Mouse (Mus musculus): Measurements from ENCODE around the gene Hes5. TPM values are rescaled to one million over a fixed set of nuclear protein-coding genes. Genes with fewer than 3 reads are reported as not detected.

Hes5 gene
- total RNA-seq (2021) = not detected

- no peak for DNase-seq
- intact Hi-C loops (cut with DNase I) = loop anchor here (2.0 to 10.0 kb wide), 2 partner anchors 16 to 284 kb away; partner anchors contain the start of gene Faap20
These were observed at the start of gene Hes5 for GRCm38 (mm10) chr4:154960690-154961225. Gene Hes5, plus strand, starts transcription at chr4:154960923.

GRCm38 (mm10) chr4:154911644-154912043 lies 49.1 kb upstream of the Hes5 start:
- intact Hi-C loops (cut with DNase I) = no loop called here

GRCm38 (mm10) chr4:154913845-154914244 lies 46.9 kb upstream of the Hes5 start:
- intact Hi-C loops (cut with DNase I) = no loop called here
- DNase-seq = no peak

More at GRCm38 (mm10) chr4:154911644-154912043, 49.1 kb upstream of the Hes5 start:
- no peak for DNase-seq

- DNase-seq = no peak
- intact Hi-C loops (cut with DNase I) = no loop called here
These were observed 46.5 kb upstream of the Hes5 start for GRCm38 (mm10) chr4:154914252-154914651.

GRCm38 (mm10) chr4:154914707-154915106 lies 46.0 kb upstream of the Hes5 start:
- intact Hi-C loops (cut with DNase I) = no loop called here
- DNase-seq = no peak

- intact Hi-C loops (cut with DNase I) = no loop called here
- DNase-seq = no peak
These were observed 45.4 kb upstream of the Hes5 start for GRCm38 (mm10) chr4:154915286-154915685.

- intact Hi-C loops (cut with DNase I) = no loop called here
- DNase-seq = no peak
These were observed 44.1 kb upstream of the Hes5 start for GRCm38 (mm10) chr4:154916662-154917061.

- DNase-seq = no peak
- intact Hi-C loops (cut with DNase I) = no loop called here
These were observed 38.4 kb upstream of the Hes5 start for GRCm38 (mm10) chr4:154922291-154922690.

- intact Hi-C loops (cut with DNase I) = no loop called here
- DNase-seq = no peak
These were observed 37.8 kb upstream of the Hes5 start for GRCm38 (mm10) chr4:154922931-154923330.

- intact Hi-C loops (cut with DNase I) = no loop called here
- no peak for DNase-seq
These were observed 35.3 kb upstream of the Hes5 start for GRCm38 (mm10) chr4:154925413-154925812.

- intact Hi-C loops (cut with DNase I) = no loop called here
These were observed 33.5 kb upstream of the Hes5 start for GRCm38 (mm10) chr4:154926969-154927898.

GRCm38 (mm10) chr4:154927899-154928337 lies 32.8 kb upstream of the Hes5 start:
- peak; percentile 51 to 58 for DNase-seq
- intact Hi-C loops (cut with DNase I) = no loop called here

More at GRCm38 (mm10) chr4:154926969-154927898, 33.5 kb upstream of the Hes5 start:
- no peak for DNase-seq

GRCm38 (mm10) chr4:154928395-154929087 lies 32.2 kb upstream of the Hes5 start, which contains the start of gene Tnfrsf14:
Gene Tnfrsf14, minus strand, starts transcription at chr4:154928563.
- no peak for DNase-seq
- intact Hi-C loops (cut with DNase I) = no loop called here

GRCm38 (mm10) chr4:154929088-154929660 lies 31.5 kb upstream of the Hes5 start:
- peak in 1 of 2 experiments; percentile 31 for DNase-seq
- intact Hi-C loops (cut with DNase I) = no loop called here

- DNase-seq = no peak
- intact Hi-C loops (cut with DNase I) = no loop called here
These were observed 27.3 kb upstream of the Hes5 start for GRCm38 (mm10) chr4:154933306-154933907.

- intact Hi-C loops (cut with DNase I) = no loop called here
These were observed 25.9 kb upstream of the Hes5 start for GRCm38 (mm10) chr4:154934800-154935199.

GRCm38 (mm10) chr4:154935788-154936187 lies 24.9 kb upstream of the Hes5 start:
- no peak for DNase-seq
- intact Hi-C loops (cut with DNase I) = no loop called here

More at GRCm38 (mm10) chr4:154934800-154935199, 25.9 kb upstream of the Hes5 start:
- DNase-seq = no peak

- intact Hi-C loops (cut with DNase I) = no loop called here
- DNase-seq = no peak
These were observed 24.0 kb upstream of the Hes5 start for GRCm38 (mm10) chr4:154936542-154937255.

- intact Hi-C loops (cut with DNase I) = no loop called here
- DNase-seq = no peak
These were observed 23.0 kb upstream of the Hes5 start for GRCm38 (mm10) chr4:154937746-154938145.

- no peak for DNase-seq
- intact Hi-C loops (cut with DNase I) = no loop called here
These were observed 20.6 kb upstream of the Hes5 start for GRCm38 (mm10) chr4:154940156-154940555.
